34 mouse cellular contexts compared by ENCODE assay signal in the genomic region with DNA sequence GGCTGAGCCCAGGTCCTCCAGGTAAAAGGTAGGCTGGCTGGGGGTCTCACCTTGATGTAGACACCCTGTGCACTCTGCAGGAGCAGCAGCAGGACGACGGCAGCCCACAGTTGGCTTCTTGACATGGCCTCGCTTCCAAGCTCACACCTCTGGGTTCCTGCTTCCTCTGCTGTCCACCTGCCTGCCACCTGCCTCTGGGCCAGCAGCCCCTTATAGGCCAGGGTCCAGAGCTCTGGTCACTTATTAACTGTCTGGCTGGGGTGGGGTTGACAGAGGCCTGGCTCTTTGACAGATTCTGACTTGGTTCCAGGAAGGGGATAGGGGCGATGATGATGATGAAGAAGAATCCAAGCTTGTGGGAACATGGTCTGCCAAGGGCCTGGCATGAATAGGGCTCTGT. TPM values are rescaled to one million over a fixed set of nuclear protein-coding genes. Genes with fewer than 3 reads are reported as not detected.
DNase-seq lines count a peak whose midpoint lies in the region; ATAC-seq and TF ChIP-seq lines count a peak whose summit lies in the region.
"Had no signal": no experiment of that assay in that cellular context is flagged by ENCODE, and none has a peak within 500 bp of the region (broad histone marks: within the 10 kb centered on the region; RNA-seq: fewer than 3 reads in every experiment).

A gene (minus strand): TSS at position 224 of the 400 bp plus-strand sequence.

- WGBS in kidney, embryonic 14.5 days: 73% methylated on average over 4 of the region's 4 CpGs
- WGBS in midbrain, postnatal 0 days: 86% methylated on average over 4 of the region's 4 CpGs
- 80% methylated on average over 4 of the region's 4 CpGs for WGBS in hindbrain, postnatal 0 days

- no peak within 1 kb of the TSS for H3K4me2 ChIP-seq in kidney, embryonic 14.5 days (replicated peaks; ENCODE audit: low read depth, low read length)
- no peak within 1 kb of the TSS for H3K4me2 ChIP-seq in midbrain, postnatal 0 days (ENCODE audit: low read depth, low read length, poor library complexity, severe bottlenecking)
- no peak within 1 kb of the TSS for H3K4me2 ChIP-seq in hindbrain, postnatal 0 days (ENCODE audit: low read depth, low read length)
- H3K4me2 ChIP-seq: embryonic facial prominence, embryonic 15.5 days; forebrain, embryonic 13.5 days; heart, embryonic 15.5 days; hindbrain, embryonic 13.5 days; liver, embryonic 12.5 days; midbrain, embryonic 12.5 days; neural tube, embryonic 13.5 days had no signal

- peak; percentile 69 for DNase-seq in kidney, adult 18-20 months
- DNase-seq in kidney, adult 8-10 months: peak; percentile 67 to 77
- DNase-seq in kidney, postnatal 14 days: peak; percentile 37
- peak; percentile 24 for DNase-seq in yolk sac, embryonic 10.5 days (ENCODE audit: low spot score)
- DNase-seq in midbrain, postnatal 0 days (ENCODE audit: low spot score): no peak
- DNase-seq in hindbrain, postnatal 0 days (ENCODE audit: low spot score): no peak
- DNase-seq: adrenal gland, adult 2 months; adrenal gland, postnatal 36 days; B cell, adult 2 months; cerebellum, adult 18-20 months; cerebellum, postnatal 14 days; gastrocnemius, postnatal 36 days; heart, postnatal 36 days; layer of hippocampus, postnatal 36 days; left cerebral cortex, postnatal 4 days; liver, postnatal 0 days; lung, postnatal 4 days; thymus, postnatal 4 days had no signal

- H3K9me3 ChIP-seq in kidney, embryonic 14.5 days (ENCODE audit: control insufficient read depth, low read length): no peaks in the 10 kb centered on the region
- no peaks in the 10 kb centered on the region for H3K9me3 ChIP-seq in midbrain, postnatal 0 days (ENCODE audit: low read length)
- H3K9me3 ChIP-seq in hindbrain, postnatal 0 days (ENCODE audit: low read length): no peaks in the 10 kb centered on the region
- H3K9me3 ChIP-seq: embryonic facial prominence, embryonic 10.5 days; embryonic facial prominence, embryonic 15.5 days; forebrain, embryonic 13.5 days; heart, embryonic 15.5 days; hindbrain, embryonic 13.5 days; liver, embryonic 12.5 days; midbrain, embryonic 12.5 days had no signal

- H3K4me3 ChIP-seq in kidney, embryonic 14.5 days (ENCODE audit: low read length): no peak within 1 kb of the TSS
- H3K4me3 ChIP-seq in midbrain, postnatal 0 days (ENCODE audit: low read depth, low read length): no peak within 1 kb of the TSS
- no peak within 1 kb of the TSS for H3K4me3 ChIP-seq in hindbrain, postnatal 0 days (ENCODE audit: low read length)
- H3K4me3 ChIP-seq: embryonic facial prominence, embryonic 10.5 days; embryonic facial prominence, embryonic 15.5 days; forebrain, embryonic 13.5 days; heart, embryonic 15.5 days; hindbrain, embryonic 13.5 days; liver, embryonic 12.5 days; megakaryocyte, embryonic 14.5 days; midbrain, embryonic 12.5 days; neural tube, embryonic 13.5 days had no signal

- no peak within 1 kb of the TSS for H3K27ac ChIP-seq in kidney, embryonic 14.5 days (ENCODE audit: low read depth, low read length)
- no peak within 1 kb of the TSS for H3K27ac ChIP-seq in midbrain, postnatal 0 days (ENCODE audit: low read depth, low read length)
- H3K27ac ChIP-seq in hindbrain, postnatal 0 days: no peak within 1 kb of the TSS
- H3K27ac ChIP-seq: embryonic facial prominence, embryonic 10.5 days; embryonic facial prominence, embryonic 15.5 days; forebrain, embryonic 13.5 days; heart, embryonic 15.5 days; hindbrain, embryonic 13.5 days; liver, embryonic 12.5 days; midbrain, embryonic 12.5 days; neural tube, embryonic 13.5 days had no signal

- no peak for ATAC-seq in kidney, embryonic 14.5 days (ENCODE audit: low FRiP score, low TSS enrichment)
- ATAC-seq in midbrain, postnatal 0 days (ENCODE audit: low FRiP score): no peak
- no peak for ATAC-seq in hindbrain, postnatal 0 days
- ATAC-seq in inflammation-experienced regulatory T-cells, adult 6 months: no peak
- ATAC-seq: activated CD4-positive, CD25-positive, alpha-beta regulatory T cell, adult 4 months; forebrain, embryonic 13.5 days; liver, embryonic 12.5 days; liver, postnatal 0 days had no signal

- TF ChIP-seq CTCF in midbrain, postnatal 0 days (IDR thresholded peaks at IDR 0.05): no peak
- no peak for TF ChIP-seq CTCF in hindbrain, postnatal 0 days (IDR thresholded peaks at IDR 0.05; ENCODE audit: low read depth)

- no peaks in the 10 kb centered on the region for H3K27me3 ChIP-seq in kidney, embryonic 14.5 days (ENCODE audit: control insufficient read depth, insufficient read depth, low read length)
- no peaks in the 10 kb centered on the region for H3K27me3 ChIP-seq in midbrain, postnatal 0 days (ENCODE audit: insufficient read depth, low read length)
- H3K27me3 ChIP-seq in hindbrain, postnatal 0 days (ENCODE audit: insufficient read depth, low read length): no peaks in the 10 kb centered on the region
- H3K27me3 ChIP-seq: embryonic facial prominence, embryonic 15.5 days; forebrain, embryonic 13.5 days; heart, embryonic 15.5 days; hindbrain, embryonic 13.5 days; liver, embryonic 12.5 days; midbrain, embryonic 12.5 days; neural tube, embryonic 13.5 days had no signal

- no peaks in the 10 kb centered on the region for H3K36me3 ChIP-seq in kidney, embryonic 14.5 days (ENCODE audit: control insufficient read depth, insufficient read depth, low read length)
- no peaks in the 10 kb centered on the region for H3K36me3 ChIP-seq in midbrain, postnatal 0 days (ENCODE audit: insufficient read depth, low read length)
- H3K36me3 ChIP-seq in hindbrain, postnatal 0 days (ENCODE audit: insufficient read depth, low read length): no peaks in the 10 kb centered on the region
- H3K36me3 ChIP-seq: embryonic facial prominence, embryonic 10.5 days; embryonic facial prominence, embryonic 15.5 days; heart, embryonic 15.5 days; hindbrain, embryonic 13.5 days; liver, embryonic 12.5 days; midbrain, embryonic 12.5 days; neural tube, embryonic 13.5 days had no signal

- no peak within 1 kb of the TSS for H3K9ac ChIP-seq in kidney, embryonic 14.5 days (ENCODE audit: low read depth, low read length)
- no peak within 1 kb of the TSS for H3K9ac ChIP-seq in midbrain, postnatal 0 days (replicated peaks; ENCODE audit: low read length, poor library complexity, severe bottlenecking)
- H3K9ac ChIP-seq in hindbrain, postnatal 0 days (replicated peaks; ENCODE audit: low read length): no peak within 1 kb of the TSS
- H3K9ac ChIP-seq: embryonic facial prominence, embryonic 15.5 days; forebrain, embryonic 13.5 days; heart, embryonic 15.5 days; hindbrain, embryonic 13.5 days; liver, embryonic 12.5 days; liver, postnatal 0 days; midbrain, embryonic 12.5 days; neural tube, embryonic 13.5 days had no signal

- H3K4me1 ChIP-seq in kidney, embryonic 14.5 days (ENCODE audit: control insufficient read depth, insufficient read depth, low read length): no peaks in the 10 kb centered on the region
- no peaks in the 10 kb centered on the region for H3K4me1 ChIP-seq in midbrain, postnatal 0 days (ENCODE audit: insufficient read depth, low read length)
- H3K4me1 ChIP-seq in hindbrain, postnatal 0 days (ENCODE audit: insufficient read depth, low read length): no peaks in the 10 kb centered on the region
- H3K4me1 ChIP-seq: embryonic facial prominence, embryonic 10.5 days; embryonic facial prominence, embryonic 15.5 days; forebrain, embryonic 13.5 days; hindbrain, embryonic 13.5 days; liver, embryonic 12.5 days; midbrain, embryonic 12.5 days; neural tube, embryonic 13.5 days had no signal

RNA-seq across cellular contexts. Expression of the gene that starts here (rescaled TPM):
- 1.3 and 1.8 TPM in 2 replicates for polyA plus RNA-seq in kidney, embryonic 14.5 days (2014; fragmentation: Nextera tagmentation; extraction: Ambion mirVana)
- total RNA-seq in midbrain, postnatal 0 days (2014; rRNA removed): not detected in 2 replicates
- not detected in 2 replicates for polyA plus RNA-seq in midbrain, postnatal 0 days (2015; fragmentation: Nextera tagmentation; extraction: Ambion mirVana)
- not detected in 2 replicates for total RNA-seq in hindbrain, postnatal 0 days (2014; rRNA removed)
- not detected in 2 replicates for polyA plus RNA-seq in hindbrain, postnatal 0 days (2015; fragmentation: Nextera tagmentation; extraction: Ambion mirVana)
- not detected for polyA plus RNA-seq in inflammation-experienced regulatory T-cells, adult 6 months (2017; shearing (Covaris generic))
- total RNA-seq: adrenal gland, adult 2 months; adrenal gland, postnatal 36 days; gastrocnemius, adult 18-20 months; gastrocnemius, postnatal 36 days; layer of hippocampus, postnatal 36 days; left cerebral cortex, postnatal 4 days had no signal
- polyA plus RNA-seq: activated CD4-positive, CD25-positive, alpha-beta regulatory T cell, adult 4 months; adrenal gland, adult 2 months; embryonic facial prominence, embryonic 10.5 days; embryonic facial prominence, embryonic 15.5 days; forebrain, embryonic 13.5 days; heart, embryonic 15.5 days; hindbrain, embryonic 13.5 days; limb, embryonic 14.5 days; liver, postnatal 0 days; lung, embryonic 16.5 days; midbrain, embryonic 12.5 days; neural tube, embryonic 13.5 days; stomach, embryonic 14.5 days had no signal

Comparison
In these comparisons a context has a peak if more than half of its experiments do, and no peak if none do; other contexts are left out.
1. DNase-seq: peak in kidney, adult 18-20 months (single experiment), kidney, adult 8-10 months (2 of 2), kidney, postnatal 14 days (single experiment) and yolk sac, embryonic 10.5 days (single experiment); none in midbrain, postnatal 0 days (single experiment) and hindbrain, postnatal 0 days (single experiment).